Mouse (Mus musculus): ENCODE data around the gene Kcng3. TPM values are rescaled to one million over a fixed set of nuclear protein-coding genes. Genes with fewer than 3 reads are reported as not detected.

The Kcng3 gene
- total and polyA plus RNA-seq, 3 experiments, result 0.05 TPM; not detected in 2

- H3K9me3 ChIP-seq (replicated peaks), result no peaks in the 10 kb centered on the region
- no peaks in the 10 kb centered on the region for H3K36me3 ChIP-seq (replicated peaks)
- TF ChIP-seq GATA2 (IDR thresholded peaks at IDR 0.05; ENCODE audit: borderline replicate concordance, low read depth, low read length), result no peak
- TF ChIP-seq POLR2AphosphoS5 (IDR thresholded peaks at IDR 0.05; ENCODE audit: insufficient replicate concordance, low read depth, low read length), result no peak
- no peak for TF ChIP-seq GATA1 (IDR thresholded peaks at IDR 0.05; ENCODE audit: borderline replicate concordance, low read length)
- no peak for TF ChIP-seq CTCF (IDR thresholded peaks at IDR 0.05; ENCODE audit: low read depth, low read length)
- TF ChIP-seq TAL1 (conservative IDR thresholded peaks at IDR 0.05; ENCODE audit: low read depth, low read length), result no peak
- H3K4me1 ChIP-seq (ENCODE audit: insufficient read depth, low read depth, low read length), result peaks cover 5% of the 10 kb centered on the region
- no peak overlapping the region for H3K4me3 ChIP-seq (ENCODE audit: low read depth, low read length)
- H3K27me3 ChIP-seq (ENCODE audit: insufficient read depth, low read length), result no peaks in the 10 kb centered on the region
- DNase-seq (ENCODE audit: low spot score) (no peak), ATAC-seq (ENCODE audit: extremely low read depth, insufficient number of reproducible peaks, low FRiP score, poor library complexity, severe bottlenecking) (no peak)
Measured at GRCm38 (mm10) chr17:83554997-83555396, 76.7 kb downstream of the Kcng3 start.

GRCm38 (mm10) chr17:83548501-83549233 is 83.0 kb downstream of the Kcng3 start:
- H3K4me1 ChIP-seq (ENCODE audit: insufficient read depth, low read depth, low read length), result no peaks in the 10 kb centered on the region
- no peak for ATAC-seq (ENCODE audit: extremely low read depth, insufficient number of reproducible peaks, low FRiP score, poor library complexity, severe bottlenecking)
- DNase-seq (ENCODE audit: low spot score), result no peak
- no peaks in the 10 kb centered on the region for H3K9me3 ChIP-seq (replicated peaks)
- no peaks in the 10 kb centered on the region for H3K36me3 ChIP-seq (replicated peaks)
- no peak for TF ChIP-seq CTCF (IDR thresholded peaks at IDR 0.05; ENCODE audit: low read depth, low read length)
- TF ChIP-seq POLR2AphosphoS5 (IDR thresholded peaks at IDR 0.05; ENCODE audit: insufficient replicate concordance, low read depth, low read length), result no peak
- TF ChIP-seq GATA1 (IDR thresholded peaks at IDR 0.05; ENCODE audit: borderline replicate concordance, low read length), result no peak
- no peak for TF ChIP-seq GATA2 (IDR thresholded peaks at IDR 0.05; ENCODE audit: borderline replicate concordance, low read depth, low read length)
- no peak for TF ChIP-seq TAL1 (conservative IDR thresholded peaks at IDR 0.05; ENCODE audit: low read depth, low read length)
- H3K27me3 ChIP-seq (ENCODE audit: insufficient read depth, low read length), result peaks cover 14% of the 10 kb centered on the region
- H3K4me3 ChIP-seq (ENCODE audit: low read depth, low read length), result no peak overlapping the region

- no peak for DNase-seq (ENCODE audit: low spot score)
- TF ChIP-seq GATA2 (IDR thresholded peaks at IDR 0.05; ENCODE audit: borderline replicate concordance, low read depth, low read length), result no peak
- no peak for TF ChIP-seq POLR2AphosphoS5 (IDR thresholded peaks at IDR 0.05; ENCODE audit: insufficient replicate concordance, low read depth, low read length)
- no peak for TF ChIP-seq GATA1 (IDR thresholded peaks at IDR 0.05; ENCODE audit: borderline replicate concordance, low read length)
- TF ChIP-seq CTCF (IDR thresholded peaks at IDR 0.05; ENCODE audit: low read depth, low read length), result no peak
- no peak for TF ChIP-seq TAL1 (conservative IDR thresholded peaks at IDR 0.05; ENCODE audit: low read depth, low read length)
- Histone ChIP-seq H3K9me3 (replicated peaks) (no peaks in the 10 kb centered on the region), H3K4me3 (ENCODE audit: low read depth, low read length) (no peak overlapping the region), H3K36me3 (replicated peaks) (no peaks in the 10 kb centered on the region), H3K27me3 (ENCODE audit: insufficient read depth, low read length) (peaks cover 14% of the 10 kb centered on the region), H3K4me1 (ENCODE audit: insufficient read depth, low read depth, low read length) (no peaks in the 10 kb centered on the region)
- no peak for ATAC-seq (ENCODE audit: extremely low read depth, insufficient number of reproducible peaks, low FRiP score, poor library complexity, severe bottlenecking)
Measured at GRCm38 (mm10) chr17:83547145-83547544, 84.5 kb downstream of the Kcng3 start.

GRCm38 (mm10) chr17:83545756-83546742 is 85.6 kb downstream of the Kcng3 start:
- ATAC-seq (ENCODE audit: extremely low read depth, insufficient number of reproducible peaks, low FRiP score, poor library complexity, severe bottlenecking) (no peak), DNase-seq (ENCODE audit: low spot score) (no peak)
- no peaks in the 10 kb centered on the region for H3K4me1 ChIP-seq (ENCODE audit: insufficient read depth, low read depth, low read length)
- H3K27me3 ChIP-seq (ENCODE audit: insufficient read depth, low read length), result peaks cover 22% of the 10 kb centered on the region
- no peak for TF ChIP-seq CTCF (IDR thresholded peaks at IDR 0.05; ENCODE audit: low read depth, low read length)
- no peak for TF ChIP-seq GATA2 (IDR thresholded peaks at IDR 0.05; ENCODE audit: borderline replicate concordance, low read depth, low read length)
- TF ChIP-seq GATA1 (IDR thresholded peaks at IDR 0.05; ENCODE audit: borderline replicate concordance, low read length), result no peak
- TF ChIP-seq TAL1 (conservative IDR thresholded peaks at IDR 0.05; ENCODE audit: low read depth, low read length), result no peak
- TF ChIP-seq POLR2AphosphoS5 (IDR thresholded peaks at IDR 0.05; ENCODE audit: insufficient replicate concordance, low read depth, low read length), result no peak
- no peaks in the 10 kb centered on the region for H3K36me3 ChIP-seq (replicated peaks)
- no peaks in the 10 kb centered on the region for H3K9me3 ChIP-seq (replicated peaks)
- no peak overlapping the region for H3K4me3 ChIP-seq (ENCODE audit: low read depth, low read length)

GRCm38 (mm10) chr17:83545259-83545658 is 86.4 kb downstream of the Kcng3 start:
- ATAC-seq (ENCODE audit: extremely low read depth, insufficient number of reproducible peaks, low FRiP score, poor library complexity, severe bottlenecking), result no peak
- Histone ChIP-seq H3K4me3 (ENCODE audit: low read depth, low read length) (no peak overlapping the region), H3K36me3 (replicated peaks) (no peaks in the 10 kb centered on the region), H3K27me3 (ENCODE audit: insufficient read depth, low read length) (peaks cover 28% of the 10 kb centered on the region), H3K4me1 (ENCODE audit: insufficient read depth, low read depth, low read length) (no peaks in the 10 kb centered on the region), H3K9me3 (replicated peaks) (no peaks in the 10 kb centered on the region)
- TF ChIP-seq GATA1 (IDR thresholded peaks at IDR 0.05; ENCODE audit: borderline replicate concordance, low read length) (no peak), POLR2AphosphoS5 (IDR thresholded peaks at IDR 0.05; ENCODE audit: insufficient replicate concordance, low read depth, low read length) (no peak), TAL1 (conservative IDR thresholded peaks at IDR 0.05; ENCODE audit: low read depth, low read length) (no peak), GATA2 (IDR thresholded peaks at IDR 0.05; ENCODE audit: borderline replicate concordance, low read depth, low read length) (no peak), CTCF (IDR thresholded peaks at IDR 0.05; ENCODE audit: low read depth, low read length) (no peak)
- DNase-seq (ENCODE audit: low spot score), result no peak

GRCm38 (mm10) chr17:83542424-83542823 is 89.3 kb downstream of the Kcng3 start:
- Histone ChIP-seq H3K36me3 (replicated peaks) (no peaks in the 10 kb centered on the region), H3K27me3 (ENCODE audit: insufficient read depth, low read length) (peaks cover 33% of the 10 kb centered on the region), H3K9me3 (replicated peaks) (no peaks in the 10 kb centered on the region), H3K4me3 (ENCODE audit: low read depth, low read length) (no peak overlapping the region), H3K4me1 (ENCODE audit: insufficient read depth, low read depth, low read length) (no peaks in the 10 kb centered on the region)
- TF ChIP-seq GATA1 (IDR thresholded peaks at IDR 0.05; ENCODE audit: borderline replicate concordance, low read length) (no peak), POLR2AphosphoS5 (IDR thresholded peaks at IDR 0.05; ENCODE audit: insufficient replicate concordance, low read depth, low read length) (no peak)
- no peak for DNase-seq (ENCODE audit: low spot score)
- ATAC-seq (ENCODE audit: extremely low read depth, insufficient number of reproducible peaks, low FRiP score, poor library complexity, severe bottlenecking), result no peak

All from G1E (cell line).